Mouse (Mus musculus) embryonic fibroblast, embryonic 13.5 days (primary cell): ENCODE data around the gene Exoc2. TPM values are rescaled to one million over a fixed set of nuclear protein-coding genes. Genes with fewer than 3 reads are reported as not detected.
A peak's percentile ranks its signal among the peaks of the same experiment; 100 is the strongest.

Experiments used
- H3K27ac ChIP-seq: 2 replicates; pipeline ENCODE4 v1.5.1; 2012; ENCODE audit warnings: low read length, control low read depth, inconsistent platforms; ENCODE audit not compliant: insufficient read depth
- H3K4me1 ChIP-seq: 2 replicates; pipeline ENCODE4 v1.6.1; 2011; ENCODE audit warnings: low read length; ENCODE audit not compliant: control insufficient read depth, insufficient read depth
- H3K4me3 ChIP-seq: 2 replicates; pipeline ENCODE4 v1.5.1; 2011; ENCODE audit warnings: mild to moderate bottlenecking, control low read depth, low read length; ENCODE audit not compliant: insufficient read depth
- CTCF ChIP-seq: IDR thresholded peaks from 2 replicates; pipeline ENCODE4 v1.5.1; 2011; ENCODE audit warnings: mild to moderate bottlenecking, control low read depth, low read length, moderate library complexity, borderline replicate concordance; ENCODE audit not compliant: insufficient read depth
- POLR2A ChIP-seq: IDR thresholded peaks from 2 replicates; pipeline ENCODE4 v1.6.1; 2011; ENCODE audit warnings: low read depth, mild to moderate bottlenecking, control low read depth, low read length, moderate library complexity
- polyA plus RNA-seq: library from polyadenylated mRNA; stranded (reverse); fragments of >200 nt; gene quantifications from 2 replicates; pipeline ENCODE4 v1.2.4, GENCODE M21; 2011; ENCODE audit warnings: low read depth; ENCODE audit not compliant: missing spikeins, insufficient read length

Exoc2 gene
- polyA plus RNA-seq, result 37.1 and 38.4 TPM in 2 replicates

DNA sequence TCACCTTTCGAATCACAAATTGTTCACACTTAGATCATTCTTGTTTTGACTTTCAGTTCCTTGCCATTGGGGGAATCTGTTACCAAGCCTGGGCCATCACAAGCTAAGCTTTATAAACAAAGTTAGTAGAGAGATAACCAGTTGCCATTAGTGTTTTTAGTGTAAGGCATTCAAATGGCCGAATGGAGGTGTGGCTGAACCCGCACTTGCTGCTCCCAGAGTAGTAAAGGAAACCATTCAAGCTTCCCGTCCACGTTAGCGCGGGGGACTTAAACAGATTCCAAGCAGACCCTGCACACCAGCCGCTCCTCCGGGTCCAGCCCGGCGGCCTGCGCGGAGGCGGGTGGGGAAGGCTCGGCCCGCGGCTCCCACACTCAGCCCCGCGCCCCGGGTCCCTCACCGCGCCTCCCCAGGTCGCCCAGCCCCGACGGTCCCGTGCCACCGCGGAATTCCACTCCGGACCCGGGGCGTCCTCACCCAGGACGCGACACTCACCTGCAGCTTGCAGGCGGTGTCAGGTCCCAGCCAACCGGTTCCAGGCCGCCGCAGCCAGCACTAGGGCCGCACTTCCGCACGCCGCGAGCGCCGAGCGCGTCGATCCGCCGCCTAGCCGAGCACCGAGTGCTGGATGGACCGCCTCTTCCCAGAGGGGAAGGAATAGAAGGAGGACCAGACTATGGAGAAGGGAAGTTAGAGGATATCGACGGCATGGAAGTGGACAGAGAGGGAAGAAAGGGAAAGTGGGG is at the start of gene Exoc2, which contains the start of gene Gm5447:
TSS of gene Exoc2 (minus strand) at position 593 of the 746 bp plus-strand sequence.
TSS of gene Gm5447 (plus strand) at position 704 of the 746 bp plus-strand sequence.
- TF ChIP-seq POLR2A, result peak; percentile 87
- no peak for TF ChIP-seq CTCF
- Histone ChIP-seq H3K4me1 (no peaks in the 10 kb centered on the region), H3K4me3 (peak within 1 kb of the TSS; percentile 89), H3K27ac (peak within 1 kb of the TSS; percentile 59)

DNA sequence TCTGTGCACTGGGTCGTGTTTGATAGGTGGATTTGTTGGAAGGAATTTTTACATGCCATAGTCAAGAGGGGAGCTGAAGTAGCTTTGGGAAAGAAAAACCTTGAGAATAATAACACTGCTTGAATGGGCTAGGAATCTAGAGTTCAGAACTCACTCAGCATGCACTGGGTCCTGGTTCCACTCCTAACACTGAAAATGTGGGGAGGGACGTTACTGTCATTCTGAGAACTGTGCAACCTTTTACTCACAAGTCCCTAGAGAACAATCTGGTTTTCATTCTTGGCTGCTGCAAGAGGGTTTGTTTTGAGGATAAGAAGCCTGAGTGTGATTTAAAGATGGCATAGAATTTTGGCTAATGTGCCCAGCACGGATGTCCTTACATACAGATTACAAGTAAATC is 49.8 kb upstream of the Exoc2 start:
- no peak overlapping the region for H3K27ac ChIP-seq
- no peak overlapping the region for H3K4me3 ChIP-seq
- H3K4me1 ChIP-seq, result no peaks in the 10 kb centered on the region
- TF ChIP-seq POLR2A (no peak), CTCF (no peak)

DNA sequence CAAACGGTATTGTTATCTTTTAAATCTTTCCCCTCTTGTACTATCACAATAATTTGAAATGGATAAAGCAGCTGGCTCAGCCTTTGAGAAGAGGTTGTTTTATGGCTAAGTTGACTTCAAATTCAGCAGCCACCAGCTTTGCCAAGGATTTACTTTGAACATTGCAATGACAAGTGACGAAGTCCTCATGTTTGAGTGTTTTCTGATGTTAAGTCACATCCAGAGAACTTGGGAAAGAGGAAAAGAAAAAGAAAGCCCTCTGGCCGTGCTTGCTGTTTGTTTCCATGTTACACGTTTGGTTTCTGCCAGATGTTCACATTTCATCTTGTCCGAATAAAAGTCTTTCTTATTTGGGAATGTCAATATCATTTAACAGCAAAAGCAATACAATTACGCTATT is 48.0 kb upstream of the Exoc2 start:
- no peak for TF ChIP-seq POLR2A
- no peak for TF ChIP-seq CTCF
- Histone ChIP-seq H3K27ac (no peak overlapping the region), H3K4me1 (no peaks in the 10 kb centered on the region), H3K4me3 (no peak overlapping the region)

DNA sequence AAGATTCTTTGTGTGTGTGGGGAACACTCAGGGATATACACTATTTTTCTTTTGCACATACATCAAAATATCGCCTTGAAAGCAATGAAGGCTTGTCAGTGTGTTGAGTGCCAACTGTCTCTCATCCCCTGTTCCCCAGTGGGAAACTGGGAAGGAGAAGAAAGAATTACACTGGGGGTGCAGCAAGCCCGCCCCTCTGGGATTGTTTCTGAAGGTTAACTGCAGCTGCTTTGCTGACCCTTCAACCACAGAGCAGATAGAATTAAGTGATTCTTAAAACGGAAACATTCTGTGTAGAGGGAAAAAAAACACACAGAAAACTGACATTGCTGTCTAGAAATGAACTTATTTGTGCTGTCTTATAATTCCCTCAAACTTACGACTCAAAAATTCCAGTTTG is 47.6 kb upstream of the Exoc2 start:
- Histone ChIP-seq H3K4me3 (no peak overlapping the region), H3K27ac (no peak overlapping the region), H3K4me1 (no peaks in the 10 kb centered on the region)
- TF ChIP-seq POLR2A (no peak), CTCF (no peak)

DNA sequence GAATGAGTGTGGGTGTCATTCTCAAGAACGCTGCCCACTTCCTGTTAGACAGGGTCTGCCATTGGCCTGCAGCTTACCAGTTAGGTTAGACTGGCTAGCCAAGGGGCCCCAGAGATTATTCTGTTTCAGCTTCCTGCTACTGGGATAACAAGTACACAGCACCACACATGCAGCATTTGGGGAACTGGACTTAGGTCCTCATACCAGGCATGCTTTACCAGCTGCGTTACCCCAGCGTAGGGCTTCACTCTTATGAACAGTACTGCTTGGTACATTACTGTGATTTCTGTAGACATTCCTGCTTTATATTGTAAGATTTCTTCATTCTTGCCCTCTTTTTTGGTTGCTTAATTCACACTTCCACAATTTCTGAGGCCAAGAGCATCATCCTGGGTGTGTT is 43.7 kb upstream of the Exoc2 start:
- no peak overlapping the region for H3K4me3 ChIP-seq
- TF ChIP-seq CTCF (no peak), POLR2A (no peak)
- H3K27ac ChIP-seq, result no peak overlapping the region
- no peaks in the 10 kb centered on the region for H3K4me1 ChIP-seq

DNA sequence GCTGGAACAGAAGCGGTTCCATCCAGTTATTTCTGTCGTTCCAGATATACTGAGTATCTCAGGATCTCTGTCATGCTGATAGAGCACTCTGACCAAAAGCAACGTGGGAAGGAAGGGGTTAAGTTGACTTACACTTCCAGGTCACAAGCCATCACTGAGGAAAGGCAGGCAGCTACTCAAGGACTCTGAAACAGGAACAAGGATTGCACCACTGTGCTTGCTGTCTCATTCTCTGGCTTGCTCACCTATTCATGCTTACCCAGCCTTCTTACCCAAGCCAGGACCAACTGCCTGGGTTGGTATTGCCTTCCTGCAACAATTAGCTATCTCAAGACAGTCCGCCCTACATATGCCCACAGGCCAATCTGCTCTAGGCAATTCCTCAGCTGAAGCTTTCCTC is 31.1 kb upstream of the Exoc2 start:
- TF ChIP-seq POLR2A (no peak), CTCF (no peak)
- Histone ChIP-seq H3K4me3 (no peak overlapping the region), H3K4me1 (no peaks in the 10 kb centered on the region), H3K27ac (no peak overlapping the region)

DNA sequence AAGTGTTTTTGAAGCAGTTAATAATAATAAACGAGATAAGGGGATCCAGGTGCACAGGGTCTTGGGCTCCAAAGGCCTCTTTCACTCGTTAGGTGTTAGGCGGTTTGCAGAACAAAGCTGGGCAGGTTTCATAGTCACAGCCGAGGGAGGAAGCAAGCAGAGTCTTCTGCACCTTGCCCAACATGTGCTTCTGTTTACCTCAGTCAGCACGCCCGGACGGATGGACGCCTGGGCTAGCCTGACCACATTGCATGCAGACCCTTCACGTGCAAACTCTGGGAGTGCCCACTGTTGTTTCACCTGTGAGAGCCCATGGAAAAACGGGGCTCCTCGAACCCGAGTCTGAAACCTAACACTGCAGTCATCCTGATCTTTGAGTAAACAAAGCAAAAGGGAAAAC is 30.6 kb upstream of the Exoc2 start:
- Histone ChIP-seq H3K27ac (no peak overlapping the region), H3K4me1 (no peaks in the 10 kb centered on the region), H3K4me3 (no peak overlapping the region)
- TF ChIP-seq POLR2A, result no peak
- no peak for TF ChIP-seq CTCF

DNA sequence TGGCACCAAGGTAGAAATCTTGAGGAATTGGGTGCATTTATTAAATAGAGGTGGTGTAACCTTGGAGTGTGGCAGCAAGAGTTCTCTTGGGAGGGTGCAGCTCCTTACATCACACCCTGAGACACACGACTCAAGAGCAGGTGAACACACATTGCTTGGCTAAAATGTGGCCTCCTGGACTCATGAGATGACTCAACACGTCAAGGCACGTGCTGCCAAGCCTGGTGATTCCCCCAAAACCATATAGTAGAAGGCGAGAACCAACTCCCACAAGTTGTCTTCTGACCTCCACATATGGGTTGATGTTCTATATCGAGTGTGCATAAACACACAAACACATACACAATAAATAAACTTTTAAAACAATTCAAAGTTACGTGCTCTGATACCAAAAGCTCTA is 25.9 kb upstream of the Exoc2 start:
- no peak for TF ChIP-seq POLR2A
- no peak for TF ChIP-seq CTCF

DNA sequence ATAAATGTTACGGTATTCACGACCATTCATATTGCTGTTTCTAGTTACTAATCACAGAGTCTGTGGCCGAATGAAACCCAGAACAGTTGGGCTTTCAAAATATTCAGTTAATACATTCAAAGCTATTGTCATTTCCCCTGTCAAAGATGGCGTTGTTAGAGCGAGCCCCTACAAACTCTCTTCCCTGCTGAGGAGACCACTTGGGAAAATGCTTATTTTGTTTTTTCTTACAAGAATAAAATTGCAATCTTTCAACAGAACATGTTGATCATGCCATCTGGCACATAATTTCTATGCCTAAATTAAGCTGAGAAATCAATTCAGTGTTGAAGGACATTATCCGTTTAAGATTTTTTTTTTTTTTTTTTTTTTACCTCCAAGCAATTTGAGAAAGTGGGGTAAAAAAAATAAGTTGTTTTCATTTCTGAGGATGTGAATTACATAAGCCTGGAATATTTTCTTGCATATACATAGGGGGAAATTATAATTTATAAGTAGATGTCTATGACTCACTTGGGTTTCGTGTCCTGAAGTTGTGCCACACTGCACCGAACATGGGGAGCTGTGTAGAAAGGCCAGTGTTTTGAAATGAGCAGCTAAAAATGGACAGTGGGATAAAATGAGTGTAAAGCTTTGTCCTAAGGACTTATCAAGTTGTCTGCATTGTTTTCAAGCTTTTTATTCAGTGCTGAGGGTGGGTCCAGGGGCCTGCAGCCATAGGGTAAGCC is 23.8 kb upstream of the Exoc2 start:
- no peak overlapping the region for H3K4me3 ChIP-seq
- no peak overlapping the region for H3K27ac ChIP-seq
- H3K4me1 ChIP-seq, result 0 out of 2 replicates have a peak, but pooled peaks cover 2% of the 10 kb centered on the region
- TF ChIP-seq CTCF (no peak), POLR2A (no peak)

More for the DNA sequence above, 25.9 kb upstream of the Exoc2 start:
- Histone ChIP-seq H3K27ac (no peak overlapping the region), H3K4me1 (no peaks in the 10 kb centered on the region), H3K4me3 (no peak overlapping the region)
